Mouse (Mus musculus): Measurements from ENCODE around the gene Ift43. TPM values are rescaled to one million over a fixed set of nuclear protein-coding genes. Genes with fewer than 3 reads are reported as not detected.

The Ift43 gene
- polyA plus RNA-seq, 1 experiment from 2014 or later = 81.3 TPM

DNA sequence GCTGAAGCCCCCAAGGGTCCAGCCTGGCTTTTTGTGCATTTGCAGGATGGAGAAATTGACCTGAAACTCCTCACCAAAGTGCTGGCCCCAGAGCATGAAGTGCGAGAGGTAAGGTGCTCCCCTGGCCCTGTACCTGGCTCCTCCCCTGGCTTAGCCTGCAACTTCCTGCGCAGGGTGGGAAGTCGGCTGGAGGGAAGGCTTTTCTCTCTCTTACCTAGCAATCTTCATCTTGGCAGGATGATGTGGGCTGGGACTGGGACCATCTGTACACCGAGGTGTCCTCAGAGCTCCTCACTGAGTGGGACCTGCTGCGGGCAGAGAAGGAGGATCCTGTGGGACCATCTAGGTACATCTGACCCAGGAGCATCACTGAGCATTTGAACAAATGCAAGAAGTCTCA lies 79.6 kb downstream of the Ift43 start:
- Histone ChIP-seq H3K4me2 (replicated peaks) (no peak overlapping the region), H3K27me3 (no peaks in the 10 kb centered on the region), H3K4me1 (peaks cover 45% of the 10 kb centered on the region), H3K27ac (no peak overlapping the region), H3K36me3 (peaks cover 14% of the 10 kb centered on the region), H3K9me3 (peaks cover 6% of the 10 kb centered on the region; the same call in 1 of the 2 replicates), H3K9ac (no peak overlapping the region), H3K4me3 (no peak overlapping the region)
- 92% methylated on average over 5 of the region's 5 CpGs for WGBS
- ATAC-seq (ENCODE audit: low FRiP score, low read depth) = no peak

DNA sequence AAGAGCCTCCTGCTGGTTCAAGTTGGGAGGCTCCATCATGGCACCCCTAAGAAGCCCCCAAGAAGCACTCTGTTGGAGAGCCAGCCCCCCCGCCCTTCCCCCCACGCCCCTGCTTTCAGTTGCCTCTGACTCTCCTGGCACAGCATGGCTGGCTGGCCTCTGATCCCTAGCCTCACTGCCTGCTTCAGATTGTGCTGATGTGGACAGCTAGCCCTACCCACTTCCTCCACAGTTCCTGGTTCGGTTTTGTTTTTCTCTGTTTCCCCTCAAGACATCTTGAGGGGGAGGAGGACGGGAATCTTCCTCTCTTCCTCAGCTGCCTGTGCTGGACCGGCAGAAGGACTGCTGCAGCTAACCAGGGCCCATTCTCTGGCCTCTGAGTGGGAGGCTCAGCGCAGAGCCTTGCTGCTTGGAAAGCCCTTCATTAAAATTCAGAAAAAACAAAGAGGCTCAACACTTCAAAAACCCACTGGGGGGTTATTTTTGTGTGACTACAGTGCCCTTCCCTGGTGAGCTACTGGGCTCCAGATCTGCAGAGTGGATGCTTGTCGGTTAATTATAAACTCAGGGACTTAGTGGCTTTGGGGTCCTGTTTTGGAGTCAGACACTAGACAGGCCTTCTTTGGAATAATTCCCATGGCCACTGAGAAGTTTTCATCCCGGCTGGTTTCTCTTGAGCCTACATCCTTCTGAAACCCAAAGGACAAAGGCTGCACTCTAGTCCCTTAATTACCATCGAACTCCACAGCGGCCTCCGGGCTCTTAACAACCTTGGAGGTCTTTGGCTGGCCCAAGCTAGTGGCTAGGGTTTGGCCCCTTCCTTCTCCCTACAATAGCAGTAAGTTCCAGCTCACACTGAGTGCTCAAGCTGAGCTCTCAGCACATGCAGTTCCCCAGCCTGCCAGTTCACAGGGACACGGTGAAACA lies 80.8 kb downstream of the Ift43 start:
- Histone ChIP-seq H3K9ac (peak overlapping the region; percentile 31; the same call in 1 of the 2 replicates), H3K27me3 (no peaks in the 10 kb centered on the region), H3K27ac (peak overlapping the region; percentile 15; the same call in 1 of the 2 replicates), H3K4me2 (replicated peaks) (no peak overlapping the region), H3K4me1 (peaks cover 42% of the 10 kb centered on the region), H3K9me3 (peaks cover 6% of the 10 kb centered on the region; the same call in 1 of the 2 replicates), H3K4me3 (no peak overlapping the region), H3K36me3 (peaks cover 14% of the 10 kb centered on the region)
- ATAC-seq (ENCODE audit: low FRiP score, low read depth) = no peak
- 25% methylated on average over 12 of the region's 12 CpGs for WGBS

DNA sequence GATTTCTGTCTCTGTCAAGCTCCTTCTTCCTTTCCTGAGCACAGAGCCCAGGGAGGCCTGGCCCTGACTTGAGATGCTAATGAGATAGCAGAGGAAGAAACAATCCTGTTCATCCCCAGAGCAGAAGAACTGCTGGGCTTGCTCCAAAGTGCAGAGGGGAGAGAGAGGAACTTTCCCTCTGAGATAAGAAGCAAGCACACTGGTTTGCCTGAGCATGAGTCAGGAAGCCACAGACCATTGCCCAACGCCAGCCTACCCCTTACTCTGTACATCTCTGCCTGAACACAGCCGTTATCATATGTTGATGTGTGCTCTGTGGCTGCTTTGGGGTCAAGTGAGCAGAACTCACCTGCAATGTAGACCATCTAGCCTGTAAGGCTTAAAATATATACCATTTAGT lies 83.9 kb downstream of the Ift43 start:
- no peak for ATAC-seq (ENCODE audit: low FRiP score, low read depth)
- Histone ChIP-seq H3K4me2 (replicated peaks) (no peak overlapping the region), H3K36me3 (peaks cover 5% of the 10 kb centered on the region; the same call in 1 of the 2 replicates), H3K27ac (no peak overlapping the region), H3K9ac (no peak overlapping the region), H3K9me3 (no peaks in the 10 kb centered on the region), H3K4me3 (no peak overlapping the region), H3K4me1 (peaks cover 34% of the 10 kb centered on the region), H3K27me3 (no peaks in the 10 kb centered on the region)
- WGBS = 66% methylated on average over 2 of the region's 2 CpGs

DNA sequence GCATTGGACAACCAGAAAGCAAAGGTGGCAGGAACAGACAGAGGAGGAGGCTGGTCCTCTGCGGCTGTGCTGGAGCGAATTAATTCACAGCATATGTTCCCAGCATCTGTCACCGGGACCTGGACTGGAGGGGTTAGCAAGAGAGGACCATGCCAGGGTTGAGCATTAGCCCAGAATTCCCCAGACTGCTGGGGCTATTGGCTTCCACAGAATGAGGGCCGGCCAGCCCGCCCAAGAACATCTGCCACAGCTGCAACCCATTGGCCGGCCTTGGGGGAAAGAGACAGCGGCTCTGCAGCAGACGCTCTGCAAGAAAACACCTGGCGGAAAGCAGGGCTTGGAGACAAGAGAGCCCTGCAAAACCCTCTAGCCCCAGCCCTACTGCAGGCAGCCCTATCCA lies 84.7 kb downstream of the Ift43 start:
- Histone ChIP-seq H3K4me3 (no peak overlapping the region), H3K9ac (no peak overlapping the region; the same call in 1 of the 2 replicates), H3K36me3 (no peaks in the 10 kb centered on the region), H3K4me2 (replicated peaks) (peak overlapping the region; percentile 31; the same call in 1 of the 2 replicates), H3K27me3 (no peaks in the 10 kb centered on the region), H3K27ac (no peak overlapping the region), H3K9me3 (no peaks in the 10 kb centered on the region), H3K4me1 (peaks cover 34% of the 10 kb centered on the region)
- ATAC-seq (ENCODE audit: low FRiP score, low read depth) = peak; percentile 70
- 9% methylated on average over 9 of the region's 9 CpGs for WGBS

DNA sequence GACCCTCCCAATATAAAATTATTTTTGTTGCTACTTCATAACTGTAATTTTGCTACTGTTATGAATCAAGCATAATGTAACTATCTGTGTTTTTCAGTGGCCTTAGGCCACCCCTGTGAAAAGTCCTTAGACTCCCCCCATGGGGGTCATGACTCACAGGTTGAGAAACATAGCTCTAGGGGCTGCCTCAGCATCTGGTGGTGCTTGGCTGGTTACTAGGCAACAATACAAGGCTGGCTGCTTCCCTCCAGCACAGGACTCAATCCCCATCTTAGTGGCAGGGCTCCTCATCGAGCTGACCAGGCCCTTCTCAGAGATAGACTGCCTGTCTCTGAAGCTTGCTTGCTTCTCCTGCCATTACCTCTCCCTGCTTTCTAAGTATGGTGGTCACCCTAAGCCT lies 86.4 kb downstream of the Ift43 start:
- WGBS = 10% methylated on average over 1 of the region's 1 CpGs
- Histone ChIP-seq H3K4me1 (peaks cover 31% of the 10 kb centered on the region), H3K27me3 (no peaks in the 10 kb centered on the region), H3K4me3 (no peak overlapping the region), H3K27ac (no peak overlapping the region), H3K36me3 (no peaks in the 10 kb centered on the region), H3K4me2 (replicated peaks) (no peak overlapping the region), H3K9ac (no peak overlapping the region), H3K9me3 (no peaks in the 10 kb centered on the region)
- no peak for ATAC-seq (ENCODE audit: low FRiP score, low read depth)

DNA sequence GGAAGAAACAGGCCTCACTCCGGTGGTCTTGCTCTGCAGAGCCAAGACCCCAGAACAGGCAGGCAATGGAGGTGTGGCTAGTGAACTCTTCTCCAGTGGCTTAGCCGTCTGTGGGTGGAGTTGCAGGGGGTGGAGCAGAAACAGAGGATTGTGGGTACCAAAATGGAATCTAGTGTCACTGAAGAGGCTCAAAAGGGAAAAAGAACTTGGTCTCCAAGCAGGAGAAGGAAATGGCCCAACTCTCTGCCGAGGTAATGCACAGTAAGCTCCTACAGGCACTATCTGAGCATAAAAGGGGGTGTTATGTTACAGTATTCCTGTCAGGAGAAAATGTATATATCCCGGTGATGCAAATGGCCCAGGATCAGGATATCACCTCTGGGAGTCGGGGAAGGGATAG lies 86.9 kb downstream of the Ift43 start:
- no peaks in the 10 kb centered on the region for H3K9me3 ChIP-seq
- H3K9ac ChIP-seq = no peak overlapping the region
- no peak overlapping the region for H3K4me2 ChIP-seq (replicated peaks)
- no peaks in the 10 kb centered on the region for H3K36me3 ChIP-seq
- ATAC-seq (ENCODE audit: low FRiP score, low read depth) = no peak
- H3K4me3 ChIP-seq = no peak overlapping the region
- peaks cover 36% of the 10 kb centered on the region for H3K4me1 ChIP-seq
- no peak overlapping the region for H3K27ac ChIP-seq
- 56% methylated on average over 5 of the region's 5 CpGs for WGBS
- H3K27me3 ChIP-seq = no peaks in the 10 kb centered on the region

DNA sequence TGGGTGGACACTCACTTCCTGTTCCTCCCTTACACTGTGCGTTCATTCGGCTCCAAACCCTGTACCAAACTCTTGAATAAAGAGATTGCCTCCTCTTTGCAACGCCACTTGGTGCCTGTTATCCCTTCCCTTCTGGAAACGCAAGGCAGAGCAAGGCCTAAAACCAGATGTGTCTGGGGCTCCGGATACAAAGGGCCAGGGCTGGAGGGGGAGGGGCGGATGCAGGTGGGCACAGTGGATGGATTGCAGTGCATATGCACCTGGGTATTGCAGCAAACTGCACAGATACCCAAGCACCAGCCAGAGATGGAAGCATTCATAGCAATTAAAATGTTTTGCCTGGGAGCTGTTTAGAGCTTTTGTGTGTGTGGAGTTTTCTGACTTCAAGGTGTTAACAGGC lies 91.0 kb downstream of the Ift43 start:
- Histone ChIP-seq H3K9me3 (no peaks in the 10 kb centered on the region), H3K36me3 (no peaks in the 10 kb centered on the region), H3K27ac (no peak overlapping the region), H3K27me3 (no peaks in the 10 kb centered on the region), H3K4me2 (replicated peaks) (no peak overlapping the region), H3K9ac (no peak overlapping the region; the same call in 1 of the 2 replicates), H3K4me3 (no peak overlapping the region), H3K4me1 (peaks cover 47% of the 10 kb centered on the region)
- ATAC-seq (ENCODE audit: low FRiP score, low read depth) = no peak
- 13% methylated on average over 6 of the region's 6 CpGs for WGBS

DNA sequence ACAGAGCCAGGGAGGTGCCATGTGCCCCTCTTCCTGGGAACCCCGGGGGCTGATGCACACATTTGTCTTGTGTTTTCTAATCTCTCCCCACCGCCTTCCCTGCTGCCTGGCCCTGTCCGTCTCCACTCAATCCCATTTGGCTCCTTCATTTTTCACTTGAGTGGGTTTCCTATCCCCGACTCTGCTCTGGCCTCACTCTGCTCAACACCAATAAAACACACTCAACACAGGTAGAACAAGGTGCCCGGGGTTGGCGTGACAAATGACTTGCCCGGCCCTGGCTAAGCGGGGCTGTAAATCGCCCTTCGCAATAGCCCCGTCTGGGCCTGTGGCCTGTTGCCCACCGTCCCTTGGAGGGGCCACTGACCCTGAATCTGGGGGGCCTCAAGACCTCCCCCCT lies 92.0 kb downstream of the Ift43 start:
- Histone ChIP-seq H3K27ac (no peak overlapping the region), H3K4me1 (peaks cover 42% of the 10 kb centered on the region)

DNA sequence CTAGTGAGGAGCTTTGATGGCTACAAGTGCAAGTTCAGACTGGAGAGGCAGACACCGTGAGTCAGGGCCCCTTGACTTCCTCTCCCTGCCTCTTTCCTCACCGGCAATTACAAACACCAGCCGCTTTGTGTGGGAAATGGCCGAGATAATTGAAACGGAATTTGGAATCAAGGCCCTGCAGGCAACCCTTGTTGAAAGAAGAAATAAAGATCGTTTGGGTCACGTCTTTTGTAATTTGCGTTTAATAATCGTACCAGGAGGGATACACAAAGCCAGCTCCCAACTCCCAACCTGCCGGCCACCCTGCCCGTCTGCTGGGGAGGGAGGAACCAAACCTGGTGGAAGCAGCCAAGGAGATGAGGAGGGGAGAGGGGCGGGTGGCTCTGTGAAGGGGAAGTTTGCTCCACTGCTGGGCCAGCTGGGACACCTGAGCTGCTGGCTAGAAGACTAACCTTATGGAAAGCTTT lies 93.2 kb downstream of the Ift43 start:
- WGBS = 4% methylated on average over 12 of the region's 12 CpGs
- Histone ChIP-seq H3K4me2 (replicated peaks) (peak overlapping the region; percentile 44), H3K9me3 (no peaks in the 10 kb centered on the region), H3K36me3 (no peaks in the 10 kb centered on the region), H3K9ac (no peak overlapping the region), H3K27me3 (no peaks in the 10 kb centered on the region), H3K4me1 (peaks cover 42% of the 10 kb centered on the region), H3K27ac (peak overlapping the region; percentile 22; the same call in 1 of the 2 replicates), H3K4me3 (no peak overlapping the region)
- ATAC-seq (ENCODE audit: low FRiP score, low read depth) = peak; percentile 63; the same call in 1 of the 2 replicates

More for the DNA sequence above, 92.0 kb downstream of the Ift43 start:
- Histone ChIP-seq H3K9me3 (no peaks in the 10 kb centered on the region), H3K36me3 (no peaks in the 10 kb centered on the region), H3K4me3 (no peak overlapping the region), H3K4me2 (replicated peaks) (no peak overlapping the region), H3K9ac (no peak overlapping the region), H3K27me3 (no peaks in the 10 kb centered on the region)
- 51% methylated on average over 12 of the region's 12 CpGs for WGBS
- no peak for ATAC-seq (ENCODE audit: low FRiP score, low read depth)

DNA sequence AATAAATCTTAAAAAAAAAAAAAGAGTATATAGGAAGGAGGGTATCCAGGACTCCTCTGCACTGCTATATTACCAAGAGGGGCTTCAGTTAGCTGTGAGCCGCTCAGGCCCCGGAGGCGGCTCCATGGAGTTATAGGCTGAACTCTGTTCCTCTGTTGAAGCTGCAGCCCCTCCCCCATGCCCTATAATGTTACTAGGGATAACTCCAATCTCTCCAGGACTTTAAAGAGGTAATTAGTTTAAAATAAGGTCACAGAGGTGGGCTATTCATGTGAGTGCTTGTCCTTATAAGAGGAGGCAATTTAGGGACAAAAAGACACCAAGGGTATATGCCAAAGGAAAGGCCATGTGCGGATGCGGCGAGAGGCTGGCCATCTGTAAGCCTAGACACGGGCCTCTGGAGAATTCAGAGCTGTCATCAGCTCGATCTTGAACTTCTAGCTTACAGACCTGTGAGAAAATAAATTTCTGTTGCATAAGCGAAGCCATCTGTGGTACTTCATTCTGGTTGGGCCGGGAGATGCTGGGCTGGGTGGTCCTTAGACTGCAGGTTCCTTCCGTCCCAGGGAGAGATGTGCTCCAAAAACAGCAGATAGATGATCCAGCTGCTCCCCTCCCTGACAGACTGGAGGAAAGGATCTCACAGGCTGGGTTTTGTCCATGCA lies 94.5 kb downstream of the Ift43 start:
- Histone ChIP-seq H3K4me1 (peaks cover 44% of the 10 kb centered on the region), H3K9ac (no peak overlapping the region), H3K27me3 (no peaks in the 10 kb centered on the region), H3K36me3 (no peaks in the 10 kb centered on the region), H3K4me2 (replicated peaks) (no peak overlapping the region), H3K27ac (no peak overlapping the region), H3K9me3 (no peaks in the 10 kb centered on the region), H3K4me3 (no peak overlapping the region)
- ATAC-seq (ENCODE audit: low FRiP score, low read depth) = no peak
- 39% methylated on average over 11 of the region's 11 CpGs for WGBS

DNA sequence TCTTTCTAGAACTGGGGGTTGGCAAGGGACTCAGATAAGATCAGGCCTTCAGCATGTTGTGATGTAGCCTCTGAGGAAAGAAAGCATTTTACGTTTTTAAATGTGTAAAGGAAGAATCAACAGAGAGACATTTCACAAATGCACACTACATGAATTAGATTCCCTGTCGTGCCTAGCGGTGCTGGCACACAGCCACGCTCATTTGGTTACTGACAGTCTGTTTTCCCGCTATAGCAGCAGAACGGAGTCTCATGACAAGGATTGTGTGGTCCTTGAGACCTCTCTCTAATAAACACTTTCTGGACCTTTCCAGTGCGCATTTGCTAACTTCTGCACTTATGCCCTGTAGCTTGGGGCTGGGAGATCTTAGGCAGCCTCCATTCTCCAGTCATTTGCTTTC lies 96.9 kb downstream of the Ift43 start:
- no peaks in the 10 kb centered on the region; the same call in 1 of the 2 replicates for H3K27me3 ChIP-seq
- H3K4me1 ChIP-seq = peaks cover 30% of the 10 kb centered on the region
- WGBS = 72% methylated on average over 7 of the region's 7 CpGs
- no peak overlapping the region for H3K4me3 ChIP-seq
- H3K27ac ChIP-seq = no peak overlapping the region
- no peak overlapping the region for H3K4me2 ChIP-seq (replicated peaks)
- H3K36me3 ChIP-seq = no peaks in the 10 kb centered on the region
- H3K9me3 ChIP-seq = no peaks in the 10 kb centered on the region
- no peak overlapping the region for H3K9ac ChIP-seq
- no peak for ATAC-seq (ENCODE audit: low FRiP score, low read depth)

DNA sequence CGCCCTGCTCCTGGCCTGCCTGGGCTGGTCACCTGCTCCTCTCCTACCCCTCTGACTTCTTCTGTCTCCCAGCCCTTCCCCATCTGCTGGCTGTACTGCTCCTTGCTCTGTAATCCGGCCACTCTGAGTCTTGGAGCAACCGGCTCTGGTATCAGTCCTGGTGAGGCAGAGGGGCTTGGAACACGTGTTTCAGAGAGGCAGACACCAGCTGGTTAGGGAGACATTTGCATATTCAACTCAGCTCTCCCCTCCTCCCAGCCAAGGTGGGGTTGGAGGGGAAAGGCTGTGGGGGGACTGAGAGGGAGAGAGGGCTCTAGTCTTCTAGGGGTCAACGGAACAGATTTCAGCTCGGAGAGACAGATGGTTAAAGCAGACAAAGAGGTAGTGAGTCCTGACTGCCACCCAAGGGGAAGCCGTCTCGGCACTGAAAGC lies 99.0 kb downstream of the Ift43 start:
- no peak overlapping the region for H3K4me3 ChIP-seq
- no peak overlapping the region for H3K9ac ChIP-seq
- H3K4me2 ChIP-seq (replicated peaks) = no peak overlapping the region
- WGBS = 22% methylated on average over 8 of the region's 8 CpGs
- H3K36me3 ChIP-seq = no peaks in the 10 kb centered on the region
- no peaks in the 10 kb centered on the region; the same call in 1 of the 2 replicates for H3K27me3 ChIP-seq
- H3K9me3 ChIP-seq = no peaks in the 10 kb centered on the region
- no peak overlapping the region for H3K27ac ChIP-seq
- peaks cover 12% of the 10 kb centered on the region for H3K4me1 ChIP-seq
- ATAC-seq (ENCODE audit: low FRiP score, low read depth) = no peak
